ENCODE assay signal across 8 mouse cellular contexts in genomic region chr6:38551062-38551988, GRCm38 (mm10). TPM values are rescaled to one million over a fixed set of nuclear protein-coding genes. Genes with fewer than 3 reads are reported as not detected.
DNase-seq lines count a peak whose midpoint lies in the region; ATAC-seq and TF ChIP-seq lines count a peak whose summit lies in the region.

TSS of gene Luc7l2 (plus strand) at chr6:38551334.

- peaks cover 3 to 14% of the 10 kb centered on the region in 2 experiments for H3K36me3 ChIP-seq in CH12.LX (replicated peaks in 1 of 2; ENCODE audit: control insufficient read depth in 1 of 2, insufficient read depth in 1 of 2, low read length in 1 of 2)
- no peaks in the 10 kb centered on the region for H3K36me3 ChIP-seq in forebrain, embryonic 11.5 days (ENCODE audit: control insufficient read depth, insufficient read depth, low read length)
- H3K36me3 ChIP-seq in heart, embryonic 16.5 days (ENCODE audit: control insufficient read depth, insufficient read depth): no peaks in the 10 kb centered on the region
- peaks cover 22% of the 10 kb centered on the region for H3K36me3 ChIP-seq in liver, embryonic 15.5 days (replicated peaks)
- H3K36me3 ChIP-seq in neural tube, embryonic 12.5 days: no peaks in the 10 kb centered on the region

- TF ChIP-seq CTCF in CH12.LX (conservative IDR thresholded peaks at IDR 0.05 in 1 of 2, IDR thresholded peaks at IDR 0.05 in 1 of 2; ENCODE audit: low read depth in 2 of 2, low read length in 2 of 2): no peak

- no peak for TF ChIP-seq RAD21 in CH12.LX (IDR thresholded peaks at IDR 0.05; ENCODE audit: low read depth, low read length)

- dilution Hi-C loops in CH12.LX (cut with MboI; ENCODE audit: extremely low pct_ligation_motif_present, extremely low pct_unique_long_range_greater_than_20kb, low sequenced_read_pairs): no loop called here

- H3K4me3 ChIP-seq in CH12.LX (replicated peaks in 1 of 3; ENCODE audit: low read depth in 2 of 3, low read length in 2 of 3, poor library complexity in 1 of 3): peak within 1 kb of the TSS; percentile 58 to 97 (median 91)
- H3K4me3 ChIP-seq in forebrain, embryonic 11.5 days (ENCODE audit: low read depth, low read length): peak within 1 kb of the TSS; percentile 77
- H3K4me3 ChIP-seq in heart, embryonic 16.5 days (ENCODE audit: low read length): peak within 1 kb of the TSS; percentile 88
- H3K4me3 ChIP-seq in liver, embryonic 15.5 days (replicated peaks): peak within 1 kb of the TSS; percentile 79
- peak within 1 kb of the TSS; percentile 87 for H3K4me3 ChIP-seq in neural tube, embryonic 12.5 days

- peak; percentile 95 for DNase-seq in CH12.LX (ENCODE audit: extremely low read depth)
- DNase-seq in c-Kit-positive CD71-positive TER-119-negative erythroid progenitor cells, embryonic 14.5 days (ENCODE audit: low read depth): peak; percentile 92
- peak; percentile 99 for DNase-seq in forebrain, embryonic 11.5 days (ENCODE audit: low spot score)
- peak; percentile 96 to 97 for DNase-seq in kidney, postnatal 36 days
- DNase-seq in telencephalon, adult 2 months (ENCODE audit: low read depth, low spot score): peak; percentile 98

- H3K9ac ChIP-seq in CH12.LX (ENCODE audit: insufficient read depth, low read depth): peak within 1 kb of the TSS; percentile 92
- peak within 1 kb of the TSS; percentile 87 for H3K9ac ChIP-seq in forebrain, embryonic 11.5 days (ENCODE audit: low read length)
- H3K9ac ChIP-seq in heart, embryonic 16.5 days (ENCODE audit: low read length): peak within 1 kb of the TSS; percentile 95
- peak within 1 kb of the TSS; percentile 93 for H3K9ac ChIP-seq in liver, embryonic 15.5 days
- peak within 1 kb of the TSS; percentile 90 for H3K9ac ChIP-seq in neural tube, embryonic 12.5 days

- peak; percentile 96 for TF ChIP-seq POLR2A in CH12.LX (IDR thresholded peaks at IDR 0.05; ENCODE audit: low read depth, low read length)

- H3K4me2 ChIP-seq in CH12.LX (ENCODE audit: insufficient read depth, low read depth, poor library complexity, severe bottlenecking): peak within 1 kb of the TSS; percentile 77; the same call in 1 of the 2 replicates
- H3K4me2 ChIP-seq in forebrain, embryonic 11.5 days (ENCODE audit: low read depth, low read length, severe bottlenecking): peak within 1 kb of the TSS; percentile 75
- peak within 1 kb of the TSS; percentile 77 for H3K4me2 ChIP-seq in heart, embryonic 16.5 days (ENCODE audit: low read depth, low read length)
- peak within 1 kb of the TSS; percentile 71 for H3K4me2 ChIP-seq in liver, embryonic 15.5 days
- H3K4me2 ChIP-seq in neural tube, embryonic 12.5 days (replicated peaks): peak within 1 kb of the TSS; percentile 67

- H3K79me2 ChIP-seq in CH12.LX (replicated peaks; ENCODE audit: control insufficient read depth, extremely low read depth, insufficient read depth, poor library complexity, severe bottlenecking): peaks cover 26% of the 10 kb centered on the region

- ATAC-seq in forebrain, embryonic 11.5 days (replicated peaks; ENCODE audit: low FRiP score): peak; percentile 91
- ATAC-seq in heart, embryonic 16.5 days (replicated peaks; ENCODE audit: extremely low read depth, insufficient read depth, low FRiP score): peak; percentile 90
- peak; percentile 79 for ATAC-seq in liver, embryonic 15.5 days (ENCODE audit: insufficient read depth)
- ATAC-seq in neural tube, embryonic 12.5 days (ENCODE audit: low FRiP score, low read depth): peak; percentile 94

- peak within 1 kb of the TSS; percentile 98 for H3K27ac ChIP-seq in CH12.LX (ENCODE audit: insufficient read depth, low read depth)
- H3K27ac ChIP-seq in forebrain, embryonic 11.5 days (ENCODE audit: low read depth, low read length): peak within 1 kb of the TSS; percentile 97
- peak within 1 kb of the TSS; percentile 100 for H3K27ac ChIP-seq in heart, embryonic 16.5 days (ENCODE audit: low read length)
- H3K27ac ChIP-seq in liver, embryonic 15.5 days (replicated peaks): peak within 1 kb of the TSS; percentile 100
- peak within 1 kb of the TSS; percentile 94 for H3K27ac ChIP-seq in neural tube, embryonic 12.5 days

- WGBS in forebrain, embryonic 11.5 days: under 1% methylated on average over 86 of the region's 98 CpGs
- under 1% methylated on average over 65 of the region's 98 CpGs for whole genome bisulfite sequencing in heart, embryonic 16.5 days
- WGBS in liver, embryonic 15.5 days (ENCODE audit: insufficient replicate concordance): under 1% methylated on average over 97 of the region's 98 CpGs
- WGBS in neural tube, embryonic 12.5 days: under 1% methylated on average over 90 of the region's 98 CpGs

- no peak for TF ChIP-seq EP300 in CH12.LX (IDR thresholded peaks at IDR 0.05; ENCODE audit: low read length)

- peaks cover 4 to 24% of the 10 kb centered on the region in 2 experiments; a peak in 2 of 4 replicates for H3K4me1 ChIP-seq in CH12.LX (ENCODE audit: control insufficient read depth in 1 of 2, insufficient read depth in 2 of 2)
- H3K4me1 ChIP-seq in forebrain, embryonic 11.5 days (replicated peaks; ENCODE audit: control insufficient read depth, insufficient read depth, low read length): no peaks in the 10 kb centered on the region; the same call in 1 of the 2 replicates
- H3K4me1 ChIP-seq in heart, embryonic 16.5 days (ENCODE audit: control insufficient read depth, insufficient read depth, low read length): peaks cover 17% of the 10 kb centered on the region
- H3K4me1 ChIP-seq in liver, embryonic 15.5 days (replicated peaks): peaks cover 33% of the 10 kb centered on the region
- peaks cover 8% of the 10 kb centered on the region; the same call in 1 of the 2 replicates for H3K4me1 ChIP-seq in neural tube, embryonic 12.5 days

- no peaks in the 10 kb centered on the region for H3K9me3 ChIP-seq in CH12.LX (replicated peaks; ENCODE audit: low read length)
- H3K9me3 ChIP-seq in forebrain, embryonic 11.5 days (ENCODE audit: control insufficient read depth, low read length): no peaks in the 10 kb centered on the region
- no peaks in the 10 kb centered on the region for H3K9me3 ChIP-seq in heart, embryonic 16.5 days (replicated peaks; ENCODE audit: control insufficient read depth, low read length)
- H3K9me3 ChIP-seq in liver, embryonic 15.5 days (replicated peaks): no peaks in the 10 kb centered on the region
- H3K9me3 ChIP-seq in neural tube, embryonic 12.5 days: no peaks in the 10 kb centered on the region

- H3K27me3 ChIP-seq in CH12.LX (replicated peaks): no peaks in the 10 kb centered on the region
- no peaks in the 10 kb centered on the region for H3K27me3 ChIP-seq in forebrain, embryonic 11.5 days (ENCODE audit: control insufficient read depth, insufficient read depth, low read length)
- H3K27me3 ChIP-seq in heart, embryonic 16.5 days (ENCODE audit: control insufficient read depth, insufficient read depth, low read length): no peaks in the 10 kb centered on the region
- no peaks in the 10 kb centered on the region for H3K27me3 ChIP-seq in liver, embryonic 15.5 days
- no peaks in the 10 kb centered on the region for H3K27me3 ChIP-seq in neural tube, embryonic 12.5 days (replicated peaks)

- in situ Hi-C loops in CH12.LX (cut with MboI; ENCODE audit: low pct_ligation_motif_present, low pct_unique_long_range_greater_than_20kb, low sequenced_read_pairs): no loop called here

TF ChIP-seq in CH12.LX, 34 proteins besides CTCF, POLR2A, EP300 and RAD21 (continues in another document):
- TF ChIP-seq ETS1 (conservative IDR thresholded peaks at IDR 0.05; ENCODE audit: low read depth, low read length): no peak
- peak; percentile 98 for TF ChIP-seq NELFE (IDR thresholded peaks at IDR 0.05; ENCODE audit: low read depth, low read length)
- peak; percentile 63; the same call in 1 of the 2 replicates for TF ChIP-seq BHLHE40 (IDR thresholded peaks at IDR 0.05; ENCODE audit: low read depth, low read length)
- peak; percentile 93 for TF ChIP-seq TBP (conservative IDR thresholded peaks at IDR 0.05; ENCODE audit: low read depth, low read length)
- peak; percentile 89 for TF ChIP-seq TCF12 (IDR thresholded peaks at IDR 0.05; ENCODE audit: low read depth, low read length)
- TF ChIP-seq ZKSCAN1 (IDR thresholded peaks at IDR 0.05; ENCODE audit: borderline replicate concordance, low read depth, low read length): no peak; the same call in 1 of the 2 replicates
- TF ChIP-seq MAFK (IDR thresholded peaks at IDR 0.05; ENCODE audit: insufficient replicate concordance, low read length): no peak
- TF ChIP-seq ELF1 (IDR thresholded peaks at IDR 0.05; ENCODE audit: low read depth, low read length): peak; percentile 51
- no peak for TF ChIP-seq GABPA (IDR thresholded peaks at IDR 0.05; ENCODE audit: insufficient replicate concordance, low read depth, low read length)
- peak; percentile 94 for TF ChIP-seq ZMIZ1 (IDR thresholded peaks at IDR 0.05; ENCODE audit: low read depth, low read length)
- peak; percentile 59 for TF ChIP-seq NRF1 (IDR thresholded peaks at IDR 0.05; ENCODE audit: low read depth, low read length)
- TF ChIP-seq MXI1 (IDR thresholded peaks at IDR 0.05; ENCODE audit: low read depth, low read length): peak; percentile 74
- no peak for TF ChIP-seq RCOR1 (conservative IDR thresholded peaks at IDR 0.05; ENCODE audit: low read depth, low read length)
- no peak for TF ChIP-seq USF1 (IDR thresholded peaks at IDR 0.05; ENCODE audit: low read depth, low read length)
- TF ChIP-seq KAT2A (IDR thresholded peaks at IDR 0.05; ENCODE audit: insufficient replicate concordance, low read length): peak; percentile 50; the same call in 1 of the 2 replicates
- TF ChIP-seq MYC (IDR thresholded peaks at IDR 0.05; ENCODE audit: low read depth, low read length): no peak
- peak; percentile 80 for TF ChIP-seq HCFC1 (IDR thresholded peaks at IDR 0.05; ENCODE audit: low read depth, low read length)
- TF ChIP-seq UBTF (IDR thresholded peaks at IDR 0.05; ENCODE audit: low read depth, low read length): peak; percentile 6; the same call in 1 of the 2 replicates
- TF ChIP-seq POLR2AphosphoS2 (IDR thresholded peaks at IDR 0.05; ENCODE audit: low read depth, low read length): peak; percentile 61; the same call in 1 of the 2 replicates
- TF ChIP-seq PAX5 (IDR thresholded peaks at IDR 0.05; ENCODE audit: low read length): no peak
- no peak for TF ChIP-seq JUN (IDR thresholded peaks at IDR 0.05; ENCODE audit: insufficient read depth, low read depth, low read length)
- no peak for TF ChIP-seq MAX (IDR thresholded peaks at IDR 0.05; ENCODE audit: low read length)
- no peak for TF ChIP-seq CHD1 (IDR thresholded peaks at IDR 0.05; ENCODE audit: low read depth, low read length)

RNA-seq across cellular contexts. Expression of gene Luc7l2, which starts in this region (rescaled TPM):
- total RNA-seq in CH12.LX (2012; rRNA removed) (62.0 and 62.5 TPM in 2 replicates), CH12.LX (2014; rRNA removed) (92.5 and 99.9 TPM in 2 replicates)
- 173 and 183 TPM in 2 replicates for polyA plus RNA-seq in CH12.LX (2012; ENCODE audit: insufficient read length, low read depth)
- 47.5 and 48.5 TPM in 2 replicates for polyA plus RNA-seq in forebrain, embryonic 11.5 days (2014; fragmentation: Nextera tagmentation; extraction: Ambion mirVana)
- polyA plus RNA-seq in heart, embryonic 16.5 days (2015; fragmentation: Nextera tagmentation; extraction: Ambion mirVana): 28.3 and 31.9 TPM in 2 replicates
- polyA plus RNA-seq in liver, embryonic 15.5 days (2015; fragmentation: Nextera tagmentation; extraction: Ambion mirVana): 15.7 and 17.3 TPM in 2 replicates
- polyA plus RNA-seq in neural tube, embryonic 12.5 days (2016; fragmentation: Nextera tagmentation; extraction: Ambion mirVana): 46.9 and 50.7 TPM in 2 replicates

Comparison
In these comparisons a context has a peak if more than half of its experiments do, and no peak if none do; other contexts are left out.
1. Peak in every context shown above with its lines: DNase-seq, ATAC-seq, H3K4me3 ChIP-seq and H3K27ac ChIP-seq.